Mouse (Mus musculus) frontal cortex, postnatal 10 days (tissue): ENCODE data around the gene Tnrc6a.
"Not testable (repeated sequence)": the region's sequence is repeated elsewhere in the genome, so short reads cannot be mapped to it uniquely, and the experiment has no call there.

Source experiments
- DNase-seq, 2 experiments: peaks; one replicate each; pipeline ENCODE4 v3.0.0; 2022; ENCODE audit warnings: low spot score in 2 of 2, mixed read lengths in 1 of 2

The Tnrc6a gene

DNA sequence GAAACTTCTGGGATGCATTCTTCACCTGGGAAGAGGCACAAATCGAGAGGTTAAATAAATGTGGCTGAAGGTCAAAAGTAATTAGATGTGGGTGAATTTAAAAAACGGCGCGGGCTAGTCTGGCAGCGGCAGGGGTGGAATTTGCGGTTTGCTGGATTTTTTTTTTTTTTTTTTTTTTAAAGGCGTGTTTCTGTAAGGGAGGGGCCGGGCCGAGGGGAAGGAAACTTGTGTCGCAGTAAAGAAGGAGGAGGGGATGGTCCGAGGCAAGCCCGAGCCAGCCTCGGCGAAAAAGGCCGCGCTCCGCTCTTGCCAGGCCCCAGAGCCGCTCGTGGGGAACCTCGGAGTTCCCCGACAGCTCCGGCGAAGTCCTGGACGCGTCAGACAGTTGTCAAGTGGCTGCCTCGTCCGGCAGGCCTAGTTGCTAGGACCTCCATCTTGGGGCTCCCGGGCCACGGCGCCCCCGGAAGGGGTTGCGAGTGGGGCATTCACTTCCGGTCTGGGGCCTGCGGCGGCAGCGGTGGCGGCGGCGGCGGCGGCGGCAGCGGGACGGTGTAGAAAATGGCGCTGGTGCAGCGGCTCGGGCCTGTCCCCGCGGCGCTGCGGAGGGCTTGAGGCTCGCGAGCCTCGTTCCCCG, at the start of gene Tnrc6a:
Tnrc6a (plus strand) TSS at position 221 of the 634 bp plus-strand sequence.
- peak; percentile 86 to 91 for DNase-seq

GRCm38 (mm10) chr7:123082236-123082635, 41.4 kb upstream of the Tnrc6a start:
- no peak for DNase-seq

- no peak for DNase-seq
These were observed 40.1 kb upstream of the Tnrc6a start for GRCm38 (mm10) chr7:123083441-123084123.

DNA sequence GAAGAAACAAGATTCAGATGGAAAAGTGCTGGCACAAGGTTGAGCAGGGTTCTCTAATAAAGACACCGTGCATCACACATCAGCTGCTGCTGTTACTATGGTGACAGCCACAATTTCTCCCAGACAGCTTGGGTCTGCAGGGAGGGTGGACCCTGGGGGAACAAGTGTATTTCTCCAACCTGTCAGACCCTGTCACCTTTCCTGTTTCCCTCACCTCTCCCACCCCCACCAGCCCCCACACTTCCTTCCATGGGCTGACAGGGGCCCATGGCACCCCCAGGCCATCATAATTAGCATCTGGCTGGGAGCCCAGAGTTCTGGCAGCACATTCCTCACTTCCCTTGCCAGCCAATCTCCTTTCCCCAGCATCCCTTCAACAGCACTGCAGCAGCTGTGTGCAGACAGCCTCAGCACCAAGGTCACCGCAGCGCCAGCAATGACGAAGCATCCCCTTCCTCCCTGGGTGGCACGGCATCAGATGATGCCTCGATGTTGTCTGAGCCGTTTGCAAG, 39.4 kb upstream of the Tnrc6a start:
- peak; percentile 72 to 78 for DNase-seq

DNA sequence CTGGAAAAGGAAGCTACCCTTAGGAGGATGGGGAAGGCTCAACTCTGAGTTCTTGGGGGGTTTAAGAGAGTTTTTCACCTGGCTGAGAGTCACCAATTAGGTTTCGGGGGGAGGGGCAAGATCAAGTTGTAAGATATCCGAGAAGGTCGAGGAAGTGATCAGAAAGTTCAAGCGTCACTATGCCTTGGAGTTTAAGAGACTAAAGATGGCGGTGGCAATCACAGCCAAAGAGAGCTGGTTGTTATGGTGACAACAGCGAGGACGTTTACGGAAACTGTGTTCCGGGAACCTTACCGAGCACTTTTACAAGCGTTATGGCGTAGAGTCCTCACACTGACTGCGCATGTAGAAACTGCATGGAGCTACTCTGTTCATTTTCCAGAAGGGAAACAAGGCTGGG, 39.0 kb upstream of the Tnrc6a start:
- DNase-seq = peak in 1 of 2 experiments; percentile 39

DNA sequence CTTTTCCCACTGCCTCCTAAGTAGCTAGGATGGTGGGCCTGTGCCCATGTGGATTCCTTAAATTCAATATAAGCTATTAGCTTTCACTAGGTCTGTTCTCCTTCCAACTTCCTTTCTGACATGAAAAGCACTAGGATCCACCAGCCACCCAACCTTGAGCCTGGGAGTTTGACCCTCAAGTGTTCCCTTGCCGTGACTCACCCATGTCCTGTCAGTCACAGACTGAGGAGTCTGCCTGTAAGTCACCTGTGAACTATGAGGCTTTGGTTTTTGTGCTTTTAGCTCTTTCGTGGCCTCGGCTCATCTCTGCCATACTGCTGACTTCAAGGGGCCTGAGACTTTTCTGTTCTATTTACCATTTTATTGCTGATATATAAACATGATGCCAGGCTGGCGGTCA, 34.8 kb upstream of the Tnrc6a start:
- no peak for DNase-seq

DNA sequence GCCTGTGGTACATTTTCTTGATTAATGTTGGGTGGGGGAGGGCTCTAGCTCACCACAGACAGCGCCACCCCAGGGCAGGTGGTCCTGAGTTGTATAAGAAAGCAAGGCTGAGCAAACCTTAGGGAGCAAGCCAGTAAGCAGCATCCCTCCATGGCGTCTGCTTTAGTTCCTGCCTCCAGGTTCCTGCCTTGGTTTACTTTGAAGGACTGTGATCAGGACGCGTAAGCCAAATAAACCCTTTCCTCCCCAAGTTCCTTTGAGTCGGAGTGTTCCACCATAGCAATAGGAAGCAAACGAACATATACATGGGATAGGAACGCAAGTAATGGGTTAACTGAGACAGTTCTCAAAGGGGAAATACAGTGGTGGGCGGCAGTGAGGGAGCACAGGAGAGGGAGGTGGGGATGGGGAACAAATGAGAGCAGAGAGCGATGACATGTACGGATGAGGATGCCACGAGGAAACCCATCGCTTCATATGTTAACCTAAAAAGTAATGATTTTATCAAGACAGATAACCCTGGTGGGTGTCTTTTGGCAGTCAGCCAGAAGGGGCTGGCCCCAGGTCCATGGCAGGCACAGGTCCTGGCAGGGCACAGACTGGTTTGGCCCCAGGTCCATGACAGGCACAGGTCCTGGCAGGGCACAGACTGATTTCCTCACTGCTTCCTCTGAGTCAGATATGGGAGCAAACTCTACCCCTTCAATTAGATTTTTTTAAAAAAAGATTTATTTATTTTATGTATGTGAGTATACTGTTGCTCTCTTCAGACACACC, 27.2 kb upstream of the Tnrc6a start:
- no peak for DNase-seq

DNA sequence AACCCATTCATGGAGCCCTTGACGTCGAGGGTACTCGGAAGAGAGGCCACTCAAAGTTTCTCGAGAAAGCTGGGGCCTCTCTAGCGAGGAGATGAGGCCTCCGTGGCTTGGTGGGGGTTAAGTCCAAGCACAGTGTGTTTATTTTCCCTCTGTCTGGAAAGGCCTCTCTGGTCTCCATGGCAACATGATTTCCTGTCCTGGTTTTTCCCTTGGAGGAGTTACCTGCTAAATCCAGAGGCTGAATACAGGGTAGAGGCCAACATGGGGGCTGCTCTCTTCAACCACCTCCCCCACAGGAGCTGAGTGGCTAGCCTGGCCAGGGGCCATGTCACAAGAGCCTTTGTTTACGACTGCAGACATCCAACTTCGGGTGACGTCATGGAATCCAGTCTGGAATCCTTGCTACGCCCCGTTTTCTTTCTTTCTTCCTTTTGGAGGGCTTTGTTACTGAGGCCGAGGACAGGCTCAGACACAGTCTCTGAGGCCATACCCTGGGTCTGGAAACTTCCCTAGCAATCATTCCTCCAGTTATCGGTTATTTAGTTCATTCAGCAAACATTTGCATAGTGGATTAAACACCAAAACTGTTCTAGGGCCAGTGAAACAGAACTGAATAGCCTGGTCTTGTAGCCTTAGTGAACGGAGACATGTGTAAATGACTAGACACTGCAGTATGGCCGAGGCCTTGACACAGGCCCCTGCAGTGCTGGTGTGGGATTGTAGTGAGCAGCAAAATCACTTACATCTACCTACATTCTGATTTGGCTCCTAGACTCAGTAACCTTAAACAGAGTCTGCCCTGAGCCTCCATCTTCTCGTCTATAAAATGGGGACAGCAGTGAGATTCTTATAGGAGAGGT, 25.6 kb upstream of the Tnrc6a start:
- peak; percentile 60 to 70 for DNase-seq

- no peak for DNase-seq
These were observed 22.4 kb upstream of the Tnrc6a start for GRCm38 (mm10) chr7:123101295-123101694.

DNA sequence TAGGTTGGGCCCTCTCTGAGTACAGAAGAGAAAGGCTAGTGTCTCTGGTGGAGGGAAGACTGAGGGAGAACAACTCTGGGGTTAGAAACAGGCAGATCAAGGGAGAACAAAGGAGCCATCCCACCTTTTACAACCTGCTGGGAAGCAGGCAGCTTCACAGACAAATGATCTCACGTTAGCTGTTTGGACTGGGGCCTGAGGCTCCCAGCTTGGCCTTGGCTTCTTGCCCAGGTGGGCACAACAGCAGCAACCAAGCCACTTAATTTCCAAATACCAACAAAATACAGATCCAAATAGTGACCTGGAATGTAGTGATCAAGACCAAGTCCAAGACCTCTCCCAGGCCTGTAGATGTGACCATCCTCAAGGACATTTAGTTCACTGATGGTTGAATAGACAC, 18.3 kb upstream of the Tnrc6a start:
- DNase-seq = not testable (repeated sequence)

DNA sequence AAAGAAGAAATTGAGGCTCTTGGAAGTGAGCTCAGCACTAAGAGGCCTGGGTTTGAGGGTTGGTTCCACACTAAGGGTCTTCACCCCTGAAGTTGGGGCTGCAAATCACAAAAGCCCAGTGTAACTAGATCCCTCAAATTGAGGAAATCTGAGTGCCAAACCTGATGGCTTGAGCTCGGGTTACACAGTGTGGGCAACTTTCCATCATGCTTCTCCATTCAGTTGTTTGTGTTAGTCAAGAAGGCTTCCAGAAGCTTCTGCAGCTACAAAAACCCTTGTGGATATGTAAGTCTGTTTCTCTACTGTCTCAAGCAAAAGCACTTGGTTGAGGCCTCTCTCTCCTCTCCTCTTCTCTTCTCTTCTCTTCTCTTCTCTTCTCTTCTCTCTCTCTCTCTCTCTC, 17.8 kb upstream of the Tnrc6a start:
- no peak for DNase-seq

DNA sequence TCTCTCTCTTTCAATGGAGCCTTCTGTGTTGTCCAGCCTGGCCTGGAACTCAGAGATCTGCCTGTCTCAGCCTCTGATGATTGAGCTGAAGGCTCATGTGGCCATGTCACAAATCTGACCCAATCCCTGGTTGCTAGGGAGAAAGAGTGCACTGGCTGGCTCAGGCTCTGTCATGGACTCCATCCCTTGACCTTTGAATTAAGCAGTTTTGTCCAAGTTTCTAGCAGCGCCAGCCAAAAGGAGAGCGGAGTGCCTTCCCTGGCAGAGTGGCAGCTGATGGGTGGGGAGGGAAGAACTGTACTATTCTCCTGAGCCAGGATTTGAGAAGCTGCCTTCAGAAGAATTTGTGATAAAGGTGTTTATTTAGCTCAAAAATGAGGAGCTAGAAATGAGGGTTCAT, 17.4 kb upstream of the Tnrc6a start:
- no peak for DNase-seq

- no peak for DNase-seq
These were observed 15.3 kb upstream of the Tnrc6a start for GRCm38 (mm10) chr7:123108058-123109055.

DNA sequence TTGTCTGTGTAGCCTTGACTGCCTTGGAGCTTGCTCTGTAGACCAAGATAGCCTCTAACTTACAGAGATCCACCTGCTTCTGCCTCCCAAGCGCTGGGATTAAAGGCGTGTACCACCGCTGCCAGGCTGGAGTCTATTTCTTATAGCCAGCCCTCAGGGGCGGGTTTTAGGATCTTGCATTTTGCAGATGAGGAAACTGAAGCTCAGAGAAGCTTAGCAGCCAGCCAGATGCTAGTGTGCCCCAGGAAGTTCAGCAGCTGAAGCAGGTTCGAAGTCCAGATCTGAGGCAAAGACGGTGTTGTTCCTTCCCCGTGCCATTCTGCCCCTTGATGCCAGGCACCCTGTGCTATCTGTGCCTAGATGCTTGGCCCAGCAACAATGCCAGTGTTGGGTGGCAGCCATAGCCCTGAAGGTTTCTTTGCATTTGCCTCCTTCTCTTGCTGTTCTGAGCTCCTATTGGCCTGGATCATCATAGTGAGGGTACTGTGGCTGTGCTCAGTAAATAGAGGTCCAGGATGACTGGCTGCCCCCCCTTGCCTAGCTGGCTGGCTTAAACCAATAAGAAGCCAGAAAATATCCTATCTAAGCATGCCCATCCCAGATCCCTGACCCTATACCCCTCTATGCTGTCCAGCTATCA, 14.2 kb upstream of the Tnrc6a start:
- DNase-seq = no peak

DNA sequence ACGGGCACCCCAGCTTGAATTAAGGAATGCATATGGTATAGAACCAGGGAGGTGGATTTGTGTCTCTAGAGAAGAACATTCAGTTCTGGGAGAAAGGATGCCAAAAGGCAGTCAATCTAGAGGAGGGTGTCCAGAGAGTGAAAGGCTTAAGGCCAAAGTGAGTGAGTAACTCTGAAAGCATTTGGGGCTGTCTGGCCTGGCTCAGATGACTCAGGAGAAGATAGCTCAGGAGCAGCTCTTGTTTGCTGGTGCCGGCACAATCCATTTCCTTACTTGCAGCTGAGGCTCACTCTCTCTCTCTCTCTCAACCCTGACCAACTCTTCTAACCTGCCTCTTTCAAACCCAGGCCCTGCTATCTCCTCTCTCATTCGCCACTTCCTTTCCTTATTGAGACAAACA, 13.6 kb upstream of the Tnrc6a start:
- no peak for DNase-seq

GRCm38 (mm10) chr7:123113590-123113989, 10.1 kb upstream of the Tnrc6a start:
- no peak for DNase-seq

DNA sequence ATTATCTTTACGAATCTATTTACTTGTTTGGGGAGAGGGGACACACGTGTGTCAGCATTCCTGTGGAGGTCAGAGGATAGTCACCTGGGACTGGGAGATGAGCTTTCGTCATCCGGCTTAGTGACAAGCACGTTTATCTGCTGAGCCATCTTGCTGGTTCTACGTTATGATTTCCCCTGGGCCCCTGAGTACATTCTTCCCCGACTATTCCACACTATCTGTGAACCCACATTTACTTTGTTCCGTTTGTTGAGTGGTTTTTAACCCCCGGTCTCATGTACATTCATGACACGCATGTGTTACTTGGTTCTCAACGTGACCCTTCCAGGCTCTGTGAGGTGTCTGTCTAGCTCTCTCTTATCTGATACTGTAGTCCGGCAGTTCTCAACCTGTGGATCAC, 6.9 kb upstream of the Tnrc6a start:
- no peak for DNase-seq

DNA sequence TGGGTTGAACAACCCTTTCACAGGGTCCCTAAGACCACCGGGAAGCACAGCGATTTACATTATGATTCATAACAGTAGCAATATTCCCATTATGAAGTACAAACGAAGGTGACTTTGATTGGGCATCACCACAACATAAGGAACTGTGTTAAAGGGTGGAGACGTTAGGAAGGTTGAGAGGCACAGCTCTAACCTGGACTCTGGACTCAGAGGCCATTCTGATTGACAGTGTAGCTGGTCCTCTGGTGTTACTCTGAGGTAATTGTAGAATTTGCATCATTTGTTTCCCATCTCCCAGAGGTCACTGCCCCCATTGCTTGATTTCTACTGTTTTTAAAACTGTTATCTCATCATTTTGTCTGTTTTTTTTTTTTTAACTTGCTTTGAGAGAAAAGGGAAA, 6.5 kb upstream of the Tnrc6a start:
- DNase-seq = no peak

DNA sequence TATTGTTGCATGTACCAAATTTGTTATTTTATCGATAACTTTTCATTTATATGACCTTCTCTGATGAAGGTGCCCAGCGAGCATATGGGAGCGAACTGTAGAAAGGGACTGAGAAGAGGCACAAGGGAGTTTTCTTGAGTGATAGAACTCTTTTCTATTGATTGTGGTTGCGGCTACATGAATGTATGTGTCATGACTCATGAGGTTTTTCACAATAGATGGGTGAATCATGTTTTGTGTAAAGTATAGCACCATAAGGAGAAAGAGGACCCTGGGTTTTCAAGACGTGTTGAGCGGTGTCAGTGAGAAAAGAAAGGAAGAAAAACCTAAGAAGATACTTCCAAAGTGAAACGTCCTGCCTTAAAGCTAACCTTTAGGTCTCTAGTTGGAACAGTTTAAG, 3.2 kb upstream of the Tnrc6a start:
- DNase-seq = no peak

GRCm38 (mm10) chr7:123124299-123124716, 623 bp downstream of the Tnrc6a start:
- no peak for DNase-seq
